Mouse (Mus musculus): ENCODE measurements around the gene Thra.

The Thra gene

DNA sequence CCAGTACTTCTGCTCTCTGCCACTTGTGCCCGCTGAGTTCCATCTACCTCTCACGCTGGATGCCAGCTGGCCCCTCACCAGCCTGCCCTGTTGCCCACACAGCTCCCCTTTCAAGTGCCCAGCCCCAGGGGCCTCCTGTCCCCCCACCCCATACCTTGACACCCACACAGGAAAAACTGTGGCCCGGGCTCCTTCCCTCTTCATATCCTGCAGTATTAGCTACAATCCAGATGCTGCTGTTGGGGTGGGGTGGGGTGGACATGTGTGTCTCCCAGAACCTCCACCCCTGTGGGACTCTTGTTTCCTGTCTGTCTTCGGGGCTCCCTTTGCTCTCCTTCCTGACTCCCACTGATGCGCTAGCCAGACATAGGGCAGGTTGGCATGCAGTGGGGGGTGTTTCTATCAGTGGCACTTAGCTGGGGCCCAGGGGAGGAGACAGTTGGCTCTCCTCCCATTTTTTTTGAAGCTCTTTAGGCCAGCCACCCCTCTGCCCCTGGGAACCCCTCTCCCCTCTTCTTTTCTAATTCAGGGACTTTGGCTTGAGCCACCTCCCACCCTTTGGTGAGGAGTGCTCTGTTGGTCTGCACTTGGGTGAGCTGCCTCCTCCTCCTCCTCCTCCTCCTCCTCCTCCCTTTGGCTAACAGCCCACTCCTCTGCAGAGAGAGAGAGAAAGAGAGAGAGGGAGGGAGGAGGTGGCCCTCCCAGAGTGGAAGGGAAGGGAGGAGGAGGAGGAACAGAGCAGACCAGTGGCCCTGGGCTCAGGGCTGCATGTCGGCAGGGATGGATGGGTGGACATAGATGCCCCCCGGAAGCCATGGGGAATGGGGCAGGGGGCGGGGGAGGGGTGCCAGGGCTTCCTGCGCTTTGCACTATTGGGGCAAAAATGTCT is 25.2 kb downstream of the Thra start:
- DNase-seq (ENCODE audit: low spot score), result no peak

DNA sequence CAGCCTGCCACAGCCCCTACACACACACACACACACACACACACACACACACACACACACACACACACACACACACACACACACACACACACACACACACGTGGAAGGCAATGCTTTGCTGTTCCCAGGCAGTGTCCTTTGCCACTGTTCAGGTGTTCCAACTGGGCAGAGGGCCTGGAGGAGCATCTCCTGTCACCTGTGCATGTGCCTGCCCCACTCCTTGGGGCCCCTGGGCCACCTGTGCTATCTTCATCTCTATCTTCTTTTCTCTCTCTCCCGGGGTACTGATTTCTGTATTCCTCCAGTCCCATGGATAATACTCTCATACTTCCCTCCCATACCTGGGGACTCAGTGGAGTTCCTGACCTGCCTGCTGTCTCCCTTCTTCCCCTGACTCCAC is 25.9 kb downstream of the Thra start:
- DNase-seq (ENCODE audit: low spot score), result no peak

DNA sequence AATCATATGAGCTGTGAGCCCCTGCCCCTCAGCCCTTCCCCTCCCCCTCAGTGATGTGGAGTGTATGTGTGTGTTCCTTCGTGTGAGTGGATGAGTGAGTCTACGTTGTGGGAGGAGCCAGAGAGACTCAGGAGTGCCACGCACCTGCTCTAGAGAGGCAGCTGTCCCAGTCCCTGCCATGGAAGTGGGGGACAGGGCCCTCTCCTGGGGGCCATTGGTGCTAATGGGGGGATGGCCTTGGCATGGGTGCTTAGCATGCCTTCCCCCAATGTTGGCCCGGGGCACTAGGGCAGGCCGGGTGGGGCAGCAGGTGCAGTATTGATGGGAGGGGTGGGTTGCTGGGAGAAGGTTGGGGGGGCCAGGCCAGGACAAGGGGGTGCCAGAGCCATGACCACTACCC is 26.4 kb downstream of the Thra start:
- no peak for DNase-seq (ENCODE audit: low spot score)

DNA sequence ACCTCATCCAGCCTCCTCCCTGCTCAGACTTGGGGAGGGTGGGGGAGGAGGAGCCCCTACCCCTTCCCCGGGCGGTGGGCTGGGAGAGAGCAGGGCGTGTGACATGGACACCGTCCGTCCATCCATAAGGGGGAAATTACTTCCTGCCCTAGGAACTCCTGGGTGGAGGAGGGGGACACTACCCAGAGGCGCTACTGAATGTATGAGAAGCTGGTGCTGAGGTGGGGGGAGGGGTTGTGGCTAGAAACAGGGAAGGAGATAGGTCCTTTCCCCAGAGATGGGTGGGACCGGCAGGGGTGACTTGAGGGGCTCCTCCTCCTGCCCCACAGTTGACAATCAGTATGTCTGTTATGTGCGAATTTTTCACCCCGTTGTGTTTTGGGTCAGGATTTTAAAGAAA is 26.8 kb downstream of the Thra start:
- peak; percentile 67 for DNase-seq (ENCODE audit: low spot score)

DNA sequence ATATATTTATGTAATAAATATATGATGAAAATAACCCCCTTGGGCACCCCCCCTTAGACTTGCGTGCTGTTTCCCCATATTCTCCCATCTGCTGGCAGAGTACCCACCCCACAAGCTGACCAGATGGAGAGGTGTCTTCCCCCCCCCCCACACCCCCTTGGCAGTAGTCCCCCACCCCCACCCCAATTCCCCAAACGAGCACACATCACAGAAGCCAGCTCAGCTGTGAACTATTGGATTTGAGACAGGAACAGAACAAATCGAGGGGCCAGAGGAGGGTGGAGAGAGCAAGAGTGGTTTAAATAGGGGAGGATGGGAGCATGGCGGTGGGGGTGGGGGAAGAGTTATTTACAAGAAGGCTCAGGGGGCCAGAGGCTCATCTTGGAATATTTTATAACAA is 27.3 kb downstream of the Thra start:
- no peak for DNase-seq (ENCODE audit: low spot score)

DNA sequence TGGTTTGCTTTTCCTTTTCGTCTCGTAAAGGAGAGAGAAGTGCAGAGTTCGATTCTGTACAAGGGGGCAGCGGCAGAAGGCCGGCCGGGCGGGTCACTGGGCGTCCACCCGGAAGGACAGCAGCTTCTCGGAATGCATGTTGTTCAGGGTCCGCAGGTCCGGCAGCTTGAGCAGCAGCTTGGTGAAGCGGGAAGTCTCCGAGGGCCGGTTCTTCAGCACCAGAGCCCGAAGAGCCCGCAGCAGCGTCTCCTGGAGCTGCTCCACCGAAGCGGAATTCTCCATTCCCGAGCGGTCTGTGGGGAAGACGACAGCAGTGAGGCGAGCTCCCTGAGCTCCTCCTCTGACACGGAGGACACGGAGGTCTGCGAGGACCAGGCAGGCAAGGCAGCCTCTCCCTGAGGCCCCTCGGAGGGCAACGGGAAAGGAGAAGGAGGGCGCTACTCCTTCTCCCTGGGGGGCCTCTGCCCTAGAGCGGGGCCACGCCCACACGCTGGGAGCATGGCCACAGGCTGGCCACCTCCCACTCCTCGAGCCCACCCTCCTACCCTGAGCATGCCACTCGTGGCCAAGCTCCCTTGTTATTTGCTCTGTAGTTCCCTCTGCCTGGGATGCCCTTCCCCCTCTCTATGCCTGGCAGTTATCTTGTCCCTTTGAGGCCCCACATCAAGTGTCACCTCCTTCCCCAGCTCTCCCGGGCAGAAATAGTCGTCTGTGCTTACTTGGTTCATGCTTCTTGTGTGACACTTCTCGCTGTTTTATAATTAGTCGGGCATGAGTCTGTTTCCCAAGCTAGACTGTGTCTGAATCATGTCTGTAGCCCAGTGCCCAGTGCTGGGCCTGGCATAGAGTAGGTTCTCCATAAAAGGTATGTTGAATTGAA is 27.9 kb downstream of the Thra start:
- DNase-seq (ENCODE audit: low spot score), result peak; percentile 66

DNA sequence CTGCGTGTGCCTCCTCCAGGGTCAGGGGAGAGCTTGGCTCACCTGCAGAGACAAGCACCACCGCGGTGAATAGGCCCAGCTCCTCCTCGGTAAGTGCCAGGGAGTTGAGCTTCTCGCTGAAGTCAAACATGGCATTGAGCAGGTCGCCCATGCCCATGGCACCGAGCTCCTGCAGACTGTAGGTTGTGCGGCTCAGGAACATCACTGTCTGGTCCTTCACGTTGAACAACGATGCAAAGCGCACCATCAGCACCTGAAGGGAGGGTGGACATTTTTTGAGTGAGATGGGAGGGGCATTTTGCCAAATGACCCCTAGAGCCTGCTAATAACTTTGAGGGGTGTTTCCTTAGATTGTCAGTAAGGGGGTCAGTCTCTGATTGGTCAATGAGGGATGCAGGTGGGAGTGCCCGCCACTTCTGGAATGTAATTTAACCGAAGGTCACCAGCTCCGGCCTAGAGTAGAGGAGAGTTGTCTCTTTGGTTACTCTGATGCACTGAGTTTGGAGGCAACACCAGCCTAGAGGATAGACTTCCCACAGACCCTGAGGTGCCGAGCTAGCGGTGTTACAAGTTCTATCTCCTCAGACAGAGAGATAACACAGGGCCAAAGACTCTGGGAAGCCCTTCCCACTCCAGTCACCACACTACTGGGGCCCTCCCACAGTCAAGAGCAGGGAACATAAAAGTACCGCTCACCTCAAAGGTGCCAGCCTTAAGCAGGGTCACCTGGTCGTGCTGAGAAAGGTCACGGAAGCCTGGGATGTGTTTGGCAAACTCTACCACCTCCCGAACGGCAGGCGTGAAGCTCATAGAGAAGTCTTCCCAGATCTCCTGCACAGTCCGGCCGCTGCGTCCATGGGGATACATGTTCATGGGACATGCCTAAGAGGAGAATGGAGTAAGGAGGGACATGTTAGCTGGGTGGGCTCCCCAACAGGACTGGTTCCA is 28.8 kb downstream of the Thra start:
- DNase-seq (ENCODE audit: low spot score), result no peak

DNA sequence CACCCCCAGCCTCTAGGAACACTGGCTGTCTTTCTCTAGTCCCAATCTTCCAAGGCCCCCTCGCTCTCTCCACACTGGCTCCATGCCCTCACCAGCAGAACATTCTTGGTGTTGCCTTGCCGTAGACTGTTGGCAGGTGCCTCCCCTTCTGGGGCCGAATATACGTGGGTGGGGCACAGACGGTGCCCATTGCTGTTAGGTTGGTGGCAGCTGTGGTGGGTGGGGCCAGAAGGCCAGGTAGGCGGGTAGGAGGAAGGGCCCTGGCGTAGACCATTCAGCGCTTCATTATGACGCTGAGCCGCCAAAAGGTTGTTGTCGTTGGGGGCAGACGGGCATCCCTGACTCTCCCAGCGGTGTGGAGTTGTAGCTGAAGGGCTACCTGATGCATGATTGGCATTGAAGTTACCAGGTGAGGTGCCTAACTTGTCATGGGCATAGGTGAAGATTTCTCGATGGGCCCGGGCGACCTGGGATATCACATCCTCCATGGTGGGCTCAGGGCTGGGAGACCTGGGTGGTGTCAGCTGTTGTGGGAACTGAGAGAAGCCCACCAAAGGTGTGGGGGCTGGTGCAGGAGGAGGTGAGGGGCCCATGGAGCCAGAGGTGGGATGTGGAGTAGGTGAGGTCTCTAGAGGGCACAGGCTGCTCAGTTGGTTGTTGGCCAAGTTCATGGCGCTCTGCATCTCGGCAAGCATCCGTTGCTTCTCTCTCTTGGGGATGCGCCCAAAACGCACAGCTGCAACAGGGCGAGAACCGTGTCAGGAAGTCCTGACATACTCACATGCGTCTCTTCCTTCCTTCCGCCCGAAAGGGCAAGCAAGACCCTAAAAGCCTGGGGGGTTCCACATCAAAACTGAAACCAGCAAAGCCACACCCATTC is 29.9 kb downstream of the Thra start:
- DNase-seq (ENCODE audit: low spot score), result no peak

DNA sequence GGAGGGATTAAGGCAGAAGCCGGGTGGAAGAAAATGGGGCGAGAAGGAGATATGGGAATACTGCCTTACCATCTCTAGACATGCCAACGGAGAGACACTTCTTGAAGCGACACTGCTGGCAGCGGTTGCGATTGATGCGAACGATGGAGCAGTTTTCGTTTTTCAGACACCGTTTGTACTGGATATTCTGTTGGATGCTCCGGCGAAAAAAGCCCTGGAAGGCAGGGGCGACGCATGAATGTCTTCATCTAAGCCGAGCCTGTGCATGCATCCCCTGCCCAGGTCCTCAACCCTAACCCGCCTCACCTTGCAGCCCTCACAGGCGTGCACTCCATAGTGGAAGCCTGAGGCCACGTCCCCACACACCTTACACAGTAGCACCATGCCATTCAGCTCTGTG is 30.7 kb downstream of the Thra start:
- DNase-seq (ENCODE audit: low spot score), result no peak

DNA sequence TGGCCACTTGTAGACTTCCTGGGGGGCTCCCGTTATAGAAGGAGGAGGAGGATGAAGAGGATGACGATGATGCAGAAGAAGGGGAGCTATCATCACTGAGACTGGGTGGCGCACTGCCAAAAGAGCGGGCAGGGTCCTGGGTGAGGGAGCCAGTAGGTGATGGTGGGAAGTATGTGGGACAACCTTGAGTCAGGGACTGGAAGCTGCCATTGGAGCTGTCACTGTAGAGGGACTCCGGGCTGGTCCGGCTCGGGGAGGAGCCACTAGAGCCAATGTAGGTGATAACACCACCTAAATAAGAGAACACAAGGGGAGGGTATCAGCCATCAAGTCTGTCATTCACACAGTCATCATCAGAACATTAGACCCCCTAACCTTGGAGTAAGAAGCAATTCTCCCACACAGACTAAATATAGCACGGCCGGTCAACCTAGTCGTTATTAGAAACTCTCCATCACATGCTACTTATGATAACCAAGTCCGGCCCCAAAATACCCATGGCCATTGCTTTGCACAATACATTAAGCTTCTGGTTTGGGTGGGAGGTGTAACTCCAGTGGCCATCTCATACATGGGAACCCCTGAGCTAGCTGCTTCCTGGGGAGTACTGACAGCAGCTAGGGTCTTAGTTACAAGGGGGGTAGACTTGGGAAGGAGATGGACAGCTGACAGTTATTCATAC is 31.5 kb downstream of the Thra start:
- no peak for DNase-seq (ENCODE audit: low spot score)

DNA sequence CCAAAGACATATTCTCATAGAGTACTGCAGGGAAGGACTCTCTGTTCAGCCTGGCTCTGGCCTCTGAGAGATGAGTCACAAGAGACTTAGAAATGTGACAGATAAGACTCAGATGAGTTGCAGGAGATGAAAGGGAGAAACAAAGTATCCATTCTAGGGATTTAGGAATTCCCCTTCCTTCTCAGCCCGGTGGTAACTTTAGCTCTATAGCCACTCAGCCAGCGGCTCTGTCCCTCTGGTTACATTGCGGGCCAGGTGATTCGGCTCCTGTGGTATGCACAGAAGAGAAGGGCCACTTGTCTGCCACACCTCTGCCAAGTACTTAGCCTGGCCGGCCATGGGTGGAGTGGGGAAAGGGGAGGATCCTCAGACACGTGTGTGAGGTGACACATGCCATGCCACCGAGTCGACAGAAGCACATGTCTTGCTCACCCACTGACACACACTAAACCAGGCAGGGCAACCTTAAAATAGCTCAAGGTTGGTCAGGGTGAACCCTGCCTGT is 32.3 kb downstream of the Thra start:
- no peak for DNase-seq (ENCODE audit: low spot score)

DNA sequence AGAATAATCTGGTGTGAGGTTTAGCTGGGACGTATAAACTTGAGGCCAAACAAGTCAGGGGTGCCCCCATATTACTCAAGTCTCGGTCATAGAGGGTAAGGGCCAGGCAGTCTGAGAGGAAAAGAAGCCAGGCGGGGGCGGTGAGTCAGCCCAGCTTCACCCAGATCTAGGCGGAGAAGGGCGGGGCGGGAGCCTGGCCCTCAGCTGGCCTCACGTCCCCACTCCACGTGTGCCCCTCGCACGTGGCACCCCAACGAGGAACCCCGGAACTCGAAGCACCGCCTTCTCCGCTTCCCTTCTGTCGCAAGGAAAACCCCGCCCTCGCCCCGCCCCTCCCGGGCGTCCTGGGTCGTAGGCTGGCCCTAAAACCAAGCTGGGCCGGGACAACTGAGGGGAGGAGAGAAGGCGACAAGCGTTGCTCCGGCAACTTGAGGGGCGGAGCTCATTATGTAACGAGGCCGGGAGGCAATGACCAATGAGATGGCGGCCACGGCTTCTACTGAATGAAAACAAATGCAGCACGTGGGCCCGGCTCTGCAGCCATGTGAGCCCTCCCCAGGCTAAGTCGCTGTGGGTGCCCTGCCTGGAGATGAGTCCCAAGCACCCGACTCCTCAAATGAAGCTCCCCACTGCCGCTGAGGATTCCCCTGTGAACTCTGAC is 33.3 kb downstream of the Thra start:
- peak; percentile 97 for DNase-seq (ENCODE audit: low spot score)

DNA sequence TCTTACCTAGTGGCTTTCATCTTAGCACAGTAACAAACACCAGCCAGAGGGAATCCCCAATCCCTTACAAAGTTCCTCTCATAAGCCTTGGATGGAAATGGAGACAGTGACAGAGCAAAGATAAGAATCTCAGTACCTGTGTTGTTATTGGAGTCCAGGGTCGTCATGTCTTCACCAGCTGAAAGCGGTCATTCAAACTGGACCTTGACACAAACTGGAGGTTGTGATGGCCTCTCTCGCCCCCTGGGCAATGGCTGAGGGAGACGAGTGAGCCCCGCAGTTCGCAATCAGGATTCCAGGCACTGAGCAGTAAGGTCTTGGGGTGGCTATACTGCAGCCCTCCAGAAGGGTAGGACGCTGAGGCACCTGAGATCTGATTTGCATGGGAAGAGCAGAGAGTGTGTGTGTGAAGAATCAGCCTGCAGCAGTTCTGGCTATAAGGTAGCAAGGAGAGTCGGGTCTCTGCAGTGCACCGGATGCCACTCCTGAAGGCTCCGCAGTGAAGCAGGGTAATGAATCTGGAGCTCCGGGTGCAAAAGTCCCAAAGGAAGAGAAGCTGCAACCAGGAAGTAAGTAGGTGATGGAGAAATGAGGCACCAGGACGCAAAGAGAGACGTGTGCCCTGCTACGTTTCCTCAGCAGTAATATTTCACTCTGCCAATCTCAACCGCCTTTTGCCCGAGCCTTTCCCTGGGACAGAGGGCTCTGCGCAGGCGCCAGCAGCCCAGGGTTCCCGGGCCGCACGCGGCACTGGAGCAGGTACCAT is 34.3 kb downstream of the Thra start, which contains the start of gene Nr1d1:
Gene Nr1d1, minus strand, starts transcription at position 752 of the 766 bp plus-strand sequence.
- no peak for DNase-seq (ENCODE audit: low spot score)

DNA sequence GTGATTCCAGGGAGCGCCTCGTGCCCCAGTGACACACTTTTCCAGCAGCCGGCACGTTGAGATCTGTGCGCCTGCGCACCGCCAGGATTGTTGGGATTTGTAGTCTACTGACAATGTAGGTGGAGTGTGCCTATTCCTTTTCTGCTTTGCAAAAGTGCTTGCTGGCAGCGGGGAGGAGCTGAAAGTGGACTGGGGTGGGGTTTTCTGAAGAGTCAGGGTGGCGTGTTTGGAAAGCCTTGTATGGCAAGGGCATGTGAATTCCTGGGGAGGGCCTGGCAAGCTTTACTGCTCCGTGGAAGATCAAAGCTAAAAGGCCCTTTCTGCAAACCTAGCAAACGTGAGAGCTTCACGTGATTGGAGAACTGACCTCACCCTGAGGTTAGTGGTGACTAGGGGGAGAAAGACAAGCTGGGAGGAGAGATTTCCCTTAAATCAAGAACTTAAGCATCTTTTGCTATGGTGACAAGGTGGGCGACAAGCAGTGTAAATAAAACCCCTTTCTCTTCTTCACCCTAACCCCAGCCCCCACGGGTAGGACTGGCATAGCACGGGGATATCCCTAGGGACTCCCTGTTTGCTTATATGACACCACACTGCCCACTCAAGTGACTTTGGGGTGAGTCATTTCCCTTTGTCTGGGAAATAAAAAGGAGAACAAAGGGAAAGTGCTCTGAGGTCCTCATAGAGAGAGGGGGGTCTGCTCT is 35.1 kb downstream of the Thra start:
- DNase-seq (ENCODE audit: low spot score), result peak; percentile 79

DNA sequence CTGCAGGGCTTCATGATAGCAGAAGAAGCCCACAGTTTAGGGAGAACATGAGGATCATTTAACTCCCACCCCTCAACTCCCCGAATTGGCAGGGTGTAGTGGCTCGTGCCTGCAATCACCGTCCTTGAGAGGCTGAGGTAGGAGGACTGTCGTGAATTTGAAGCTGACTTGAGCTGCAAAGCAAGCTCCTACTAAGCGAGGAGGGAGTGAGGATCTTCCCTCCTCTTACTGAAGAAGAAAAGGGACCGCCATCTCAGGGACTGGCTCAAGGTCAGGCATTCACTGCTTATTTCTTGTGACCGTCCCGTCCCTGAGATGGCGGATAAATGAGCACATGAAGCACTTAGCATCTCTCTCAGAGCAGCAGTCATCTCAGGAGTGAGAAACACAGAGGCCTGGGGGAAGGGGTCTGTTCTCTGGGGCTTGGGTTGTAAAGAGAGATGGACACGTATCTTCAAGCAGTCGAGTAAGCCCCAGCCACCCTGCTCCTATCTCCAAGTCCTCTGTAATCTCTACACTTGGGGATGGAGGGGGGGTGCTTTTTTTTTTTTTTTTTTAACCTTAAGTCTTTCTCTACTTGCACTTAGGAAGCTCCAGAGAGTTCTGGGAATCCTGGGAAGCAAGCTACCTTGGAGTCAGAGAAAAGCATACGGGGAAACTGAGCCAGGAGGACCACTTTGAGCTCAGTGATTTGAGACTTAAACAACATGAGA is 35.8 kb downstream of the Thra start:
- DNase-seq (ENCODE audit: low spot score), result no peak

DNA sequence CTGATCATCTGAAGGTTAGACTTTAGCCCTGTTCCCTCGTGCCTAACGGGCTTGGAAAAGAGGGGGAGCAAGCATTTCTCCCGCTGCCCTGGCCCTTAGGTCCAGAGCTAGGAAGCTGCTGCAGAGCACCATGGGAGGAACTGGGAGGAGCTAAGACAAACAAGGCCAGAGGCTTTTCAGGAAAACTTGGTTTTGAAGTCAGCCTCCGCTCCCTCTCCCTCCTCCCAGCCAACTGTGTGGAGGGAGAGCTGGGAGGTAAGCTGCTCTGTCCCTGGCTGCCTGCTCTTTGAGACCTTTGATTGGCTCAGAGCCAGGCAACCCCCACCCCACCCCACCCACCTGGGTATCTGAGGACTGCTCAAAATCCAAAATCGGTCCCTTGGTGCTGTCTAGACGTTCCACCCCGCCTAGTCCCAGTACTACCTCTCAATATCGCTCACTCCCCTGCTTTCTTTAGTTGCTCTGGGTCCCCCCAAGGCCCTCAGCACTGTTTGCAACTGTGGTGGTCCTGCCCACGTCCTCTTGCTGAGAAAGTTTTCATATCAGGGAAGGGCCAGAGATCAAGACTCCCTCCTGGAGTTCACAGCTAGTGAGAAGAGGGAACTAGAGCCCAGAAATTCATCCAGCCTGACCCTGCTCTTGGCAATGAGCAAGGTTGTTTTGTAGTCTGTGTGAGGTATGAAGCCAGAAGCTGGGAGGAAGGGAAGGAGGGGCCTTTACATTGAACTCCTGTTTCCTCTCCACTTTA is 36.6 kb downstream of the Thra start:
- DNase-seq (ENCODE audit: low spot score), result no peak

DNA sequence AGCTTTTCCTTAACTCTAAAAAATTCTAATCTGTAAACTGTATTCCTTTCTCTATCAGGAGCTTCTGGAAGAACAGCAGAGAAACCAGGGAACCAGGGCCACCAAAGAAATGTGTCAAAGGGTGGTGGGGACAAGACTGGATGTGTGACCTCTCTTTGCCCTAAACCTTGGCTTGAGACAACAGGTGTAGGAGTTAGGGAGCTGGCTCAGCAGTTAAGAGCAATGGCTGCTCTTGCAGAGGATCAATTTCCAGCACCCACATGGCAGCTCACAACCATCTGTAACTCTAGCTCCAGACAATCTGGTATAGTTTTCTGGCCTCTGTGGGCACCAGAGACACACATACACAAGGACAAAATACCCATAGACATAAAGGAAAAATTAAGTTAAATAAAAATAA is 37.5 kb downstream of the Thra start:
- no peak for DNase-seq (ENCODE audit: low spot score)
